Mouse (Mus musculus) monocyte, adult 5-6 weeks (primary cell): ENCODE results near the gene Eral1. TPM values are rescaled to one million over a fixed set of nuclear protein-coding genes. Genes with fewer than 3 reads are reported as not detected.

Experiments
- ATAC-seq: fragments of 153-309, 156-312 bp; replicated peaks from 2 replicates; pipeline ENCODE4 v1.8.0; 2017; ENCODE audit warnings: mild to moderate bottlenecking; ENCODE audit not compliant: low TSS enrichment, insufficient number of reproducible peaks, severe bottlenecking, poor library complexity, low FRiP score
- total RNA-seq: library from RNA; stranded (forward); fragments of 200-1000, 200-491, 200-594 nt; gene quantifications from 3 replicates; pipeline ENCODE4 v1.2.3, GENCODE M21; 2017

The Eral1 gene
- total RNA-seq, 1 experiment from 2014 or later: 7.1 TPM

DNA sequence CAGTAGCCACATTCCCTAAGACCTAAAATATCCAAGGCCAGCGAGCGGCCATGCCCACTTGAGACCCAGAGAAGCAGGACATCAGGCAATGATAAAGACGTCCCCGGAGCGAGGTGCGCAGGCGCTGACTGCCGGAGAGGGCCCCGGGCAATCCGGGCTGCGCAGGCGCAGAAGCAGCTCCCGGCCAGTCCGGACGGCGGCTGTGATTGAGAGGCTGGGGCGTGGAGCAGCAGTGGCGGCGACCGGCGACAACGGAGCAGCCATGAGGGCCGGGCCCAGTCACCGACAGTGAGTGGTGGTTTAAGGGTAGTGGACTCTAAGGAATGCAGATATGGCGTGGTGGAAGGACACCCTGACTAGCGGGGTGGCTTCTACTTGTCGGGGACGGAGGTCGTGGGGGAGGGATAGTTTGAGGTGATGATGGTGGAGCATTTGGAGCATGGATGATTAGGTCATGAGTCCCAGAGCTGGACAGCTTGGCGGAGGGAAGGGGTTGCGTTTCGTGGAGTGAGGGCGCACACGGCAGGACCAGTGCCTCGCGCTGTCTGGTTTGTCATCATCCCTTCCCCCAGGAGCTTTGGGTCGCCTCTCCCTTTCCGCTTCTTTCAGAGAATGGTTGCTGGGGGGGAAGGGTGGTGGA is 14.4 kb upstream of the Eral1 start, which contains the start of gene Fam222b:
Fam222b (plus strand) TSS at position 157 of the 640 bp plus-strand sequence.
- ATAC-seq: peak; percentile 94

DNA sequence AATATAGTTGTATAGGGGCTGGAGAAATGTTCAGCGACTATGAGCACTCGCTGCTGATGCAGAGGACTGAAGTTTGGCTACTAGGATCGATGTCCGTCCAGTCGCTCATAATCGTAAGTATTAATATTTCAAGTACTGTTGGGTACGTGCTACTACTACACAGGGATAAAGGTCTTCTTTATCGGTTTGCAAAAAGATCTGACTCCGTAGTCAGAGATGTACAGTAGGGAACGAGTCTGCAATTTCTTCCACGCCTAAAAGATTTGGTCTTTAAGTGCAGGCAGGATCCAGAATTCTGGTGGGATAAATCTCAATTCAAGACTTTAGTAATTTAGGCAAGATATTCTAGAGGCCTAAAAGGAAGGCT is 13.9 kb upstream of the Eral1 start:
- ATAC-seq: no peak

DNA sequence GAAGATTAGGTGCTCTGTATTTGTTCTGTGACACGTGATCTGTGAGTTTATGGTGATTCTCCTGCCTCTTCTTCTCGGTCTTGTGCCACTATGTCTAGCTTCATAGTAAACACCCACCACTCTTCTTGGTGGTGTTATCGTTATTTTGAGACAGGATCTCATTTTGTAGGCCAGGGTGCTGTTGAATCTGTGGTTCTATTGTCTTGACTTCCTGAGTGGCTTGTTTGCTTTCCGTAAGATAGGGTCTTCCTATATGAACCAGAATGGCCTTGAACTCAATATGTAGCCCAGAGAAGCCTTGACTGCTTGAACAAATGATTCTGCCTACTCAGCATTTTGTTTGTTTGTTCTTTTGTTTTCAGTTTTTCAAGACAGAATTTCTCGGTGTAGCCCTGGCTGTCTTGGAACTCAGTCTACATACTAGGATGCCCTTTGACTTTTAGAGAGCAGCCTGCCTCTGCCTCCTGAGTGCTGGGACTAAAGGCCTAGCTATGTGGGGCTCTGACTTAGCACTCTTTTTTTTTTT is 7.6 kb upstream of the Eral1 start:
- no peak for ATAC-seq

DNA sequence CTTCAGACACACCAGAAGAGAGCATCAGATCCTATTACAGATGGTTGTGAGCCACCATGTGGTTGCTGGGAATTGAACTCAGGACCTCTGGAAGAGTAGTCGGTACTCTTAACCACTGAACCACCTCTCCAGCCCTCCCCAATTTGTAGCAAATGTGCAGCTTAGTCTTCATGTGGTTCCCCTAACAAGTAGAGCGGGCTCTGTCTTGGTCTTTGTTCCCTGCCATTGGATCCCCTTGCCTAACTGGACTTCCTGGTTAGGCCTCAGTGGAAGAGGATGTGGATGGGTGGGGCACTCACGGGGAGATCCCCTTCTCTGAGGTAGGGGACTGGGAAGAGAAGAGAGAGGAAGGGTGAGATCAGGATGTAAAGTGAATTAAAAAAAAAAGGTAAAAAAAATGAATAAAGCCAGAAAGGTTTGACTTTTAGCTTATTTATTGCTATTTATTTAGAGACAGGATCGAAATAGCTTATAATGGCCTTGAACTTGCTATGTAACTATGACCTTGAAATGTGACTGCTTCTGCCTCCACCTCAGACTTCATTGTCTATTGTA is 6.8 kb upstream of the Eral1 start:
- ATAC-seq: peak; percentile 85

DNA sequence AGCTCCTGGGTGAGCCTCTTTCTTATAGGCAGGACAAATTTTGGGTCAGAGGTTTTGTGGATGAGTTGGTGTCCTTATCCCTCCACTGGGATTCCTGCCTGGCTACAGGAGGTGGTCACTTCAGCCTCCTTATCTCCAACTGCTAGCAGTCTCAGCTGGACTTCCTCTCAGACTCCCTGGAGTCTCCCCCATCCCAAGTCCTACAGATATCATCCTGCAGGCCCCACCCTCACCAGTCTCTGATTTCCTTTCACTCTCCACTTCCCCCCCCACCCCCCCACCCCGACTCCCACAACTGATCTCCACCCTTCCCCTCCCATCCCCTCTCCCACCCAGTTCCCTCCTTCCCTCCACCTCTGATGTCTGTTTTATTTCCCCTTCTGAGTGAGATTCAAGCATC is 3.4 kb upstream of the Eral1 start:
- ATAC-seq: no peak

DNA sequence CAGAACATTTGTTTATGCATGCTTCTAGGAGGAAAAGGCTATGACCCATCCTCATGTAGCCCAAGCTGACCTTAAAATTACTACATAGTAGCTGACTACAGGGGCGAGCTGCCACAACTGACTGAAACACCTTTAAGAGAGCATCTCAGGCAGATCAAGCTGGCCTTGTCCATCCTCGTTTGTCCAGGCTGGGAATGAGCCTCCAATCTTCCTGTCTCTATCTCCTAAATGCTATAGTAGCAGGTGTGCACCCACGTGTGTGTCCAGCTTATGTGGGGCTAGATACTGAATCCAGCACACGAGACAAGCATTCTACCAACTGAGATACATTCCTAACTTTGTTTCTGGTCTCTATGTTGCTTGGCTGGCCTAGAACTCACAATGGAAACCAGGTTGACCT is 5.5 kb downstream of the Eral1 start:
- ATAC-seq: no peak

DNA sequence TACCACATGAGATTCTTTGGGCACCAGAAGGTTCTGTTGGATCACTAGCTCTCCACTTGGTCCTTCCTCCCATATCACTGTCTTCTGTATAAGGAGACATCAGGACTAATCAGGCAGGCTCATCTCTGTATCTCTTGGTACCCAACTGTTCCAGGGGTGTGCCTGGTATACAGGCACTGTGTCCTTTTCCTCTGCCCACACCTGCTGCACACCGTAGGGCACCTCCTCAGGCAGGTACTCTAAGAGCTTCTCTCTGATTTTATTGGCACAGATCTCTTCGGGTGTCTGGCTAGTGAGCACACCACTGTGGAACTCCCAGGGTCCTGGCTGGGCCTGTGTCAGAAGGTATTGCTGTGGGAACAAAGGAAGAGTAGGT is 5.9 kb downstream of the Eral1 start:
- ATAC-seq: no peak

DNA sequence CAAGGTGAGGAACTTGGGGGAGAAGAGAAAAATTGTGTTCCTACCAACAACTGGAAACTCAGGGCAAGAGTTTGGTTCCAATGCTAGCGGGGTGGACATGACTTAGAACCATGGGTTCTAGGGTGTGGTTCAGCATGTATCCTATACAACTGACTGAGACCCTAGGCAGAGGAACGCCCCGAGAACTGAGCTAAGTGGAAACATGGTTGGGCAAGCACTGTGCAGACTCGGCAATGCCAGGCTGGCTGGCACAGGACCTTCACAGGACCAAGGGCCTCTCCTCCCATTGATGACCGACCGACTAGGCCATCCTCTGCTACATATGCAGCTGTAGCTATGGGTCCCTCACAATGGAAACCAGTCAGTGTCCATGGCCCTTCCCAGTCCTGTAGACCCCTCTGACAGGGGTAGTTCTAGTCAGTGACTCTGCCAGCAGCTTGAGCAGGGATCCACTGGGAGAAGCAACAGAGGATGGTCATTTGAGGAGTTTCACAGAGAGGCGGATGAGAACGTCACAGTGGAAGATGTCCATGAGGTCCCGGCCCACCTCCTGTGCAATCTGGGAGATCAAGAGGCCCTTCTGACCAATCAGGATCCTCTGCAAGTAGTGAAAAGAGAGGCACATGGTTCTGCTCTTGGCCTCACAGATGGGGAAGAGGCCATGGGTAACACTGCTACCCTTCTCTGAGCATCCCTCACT is 6.5 kb downstream of the Eral1 start:
- ATAC-seq: no peak

DNA sequence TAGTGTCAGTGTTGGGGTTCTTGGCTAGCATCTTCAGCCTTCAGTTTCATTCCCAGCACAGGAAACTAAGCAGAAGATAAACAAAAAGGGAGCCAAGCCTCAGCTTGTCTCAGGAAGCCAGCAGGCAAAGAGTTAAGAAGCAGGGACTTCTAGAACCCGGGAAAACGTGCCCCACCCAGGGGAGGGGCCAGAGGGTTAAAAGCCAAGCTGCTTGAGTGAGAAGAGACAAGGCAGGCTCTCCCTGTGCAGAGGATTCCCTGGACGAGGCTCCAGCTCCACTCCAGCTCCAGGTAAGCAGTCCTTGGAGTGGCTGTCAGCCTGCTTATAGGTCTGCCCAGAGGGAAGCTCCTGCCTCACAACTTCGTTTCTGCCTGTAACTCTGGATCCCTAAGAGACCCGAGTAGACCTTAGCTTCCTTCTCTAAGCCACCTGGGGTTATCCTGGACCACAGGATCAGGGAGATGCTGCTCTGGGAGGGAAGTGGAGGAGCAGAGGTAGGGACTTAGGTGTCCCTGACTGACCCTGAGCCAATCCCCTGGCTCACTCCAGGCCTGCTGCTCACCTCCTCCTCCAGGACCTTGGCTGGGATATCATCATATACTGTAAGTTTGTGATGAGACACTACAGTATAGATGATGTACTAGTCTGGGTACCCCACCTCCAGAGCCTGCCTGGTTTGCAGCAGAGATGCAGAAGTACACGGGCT is 7.6 kb downstream of the Eral1 start:
- no peak for ATAC-seq

DNA sequence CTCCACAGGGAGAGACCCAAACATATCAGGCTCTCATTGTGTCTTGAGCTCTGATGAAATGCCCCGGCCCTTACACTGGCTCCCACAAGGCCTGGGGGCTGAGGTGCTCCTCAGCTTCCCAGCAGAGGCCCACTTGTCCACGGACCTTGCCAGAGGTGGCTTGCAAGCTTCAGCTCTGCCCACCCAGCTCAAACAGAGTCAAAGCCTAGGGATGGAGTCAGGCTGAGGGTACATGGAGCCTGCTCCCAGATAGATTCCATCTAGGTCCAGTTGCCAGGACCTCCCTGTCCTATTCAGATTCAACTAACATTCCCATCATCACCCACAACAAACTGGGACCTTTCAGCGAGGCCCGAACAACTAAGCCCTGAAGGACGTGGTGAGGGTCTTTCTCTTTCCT is 8.2 kb downstream of the Eral1 start:
- no peak for ATAC-seq

DNA sequence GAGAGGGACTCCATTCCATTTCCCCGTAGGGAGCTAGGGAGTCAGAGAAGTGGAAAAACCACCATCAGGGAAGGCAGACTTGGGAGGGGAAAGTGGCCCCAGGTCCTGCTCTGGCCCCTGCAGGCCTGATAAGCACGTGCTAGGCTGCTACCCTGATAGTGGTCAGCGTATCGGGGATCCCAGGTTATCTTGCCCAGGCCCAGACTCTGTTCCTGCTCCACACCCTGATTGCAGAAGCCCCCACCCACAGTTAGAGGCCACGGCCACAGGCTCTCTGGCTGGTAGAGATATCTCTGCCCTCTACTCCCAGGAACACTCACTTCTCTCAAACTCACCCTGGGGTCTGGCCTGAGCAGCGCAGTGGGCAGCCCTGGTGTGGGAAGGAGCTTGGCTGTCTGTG is 10.5 kb downstream of the Eral1 start:
- ATAC-seq: no peak

DNA sequence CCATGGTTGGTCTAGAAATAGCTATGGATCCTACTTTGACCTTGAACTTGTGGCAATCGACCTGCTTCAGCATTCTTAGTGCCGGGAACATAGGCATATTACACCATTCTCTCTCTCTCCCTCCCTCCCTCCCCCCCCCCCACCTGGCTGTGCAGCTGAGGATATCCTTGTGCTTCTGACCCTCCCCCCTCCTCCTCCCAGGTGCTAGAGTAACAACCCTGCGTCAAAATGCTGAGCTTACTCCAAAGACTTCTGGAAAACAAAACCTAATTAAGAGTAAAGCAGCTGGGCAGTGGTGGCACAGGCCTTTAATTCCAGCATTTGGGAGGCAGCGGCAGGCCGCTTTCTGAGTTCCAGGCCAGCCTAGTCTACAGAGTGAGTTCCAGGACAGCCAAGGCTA is 11.1 kb downstream of the Eral1 start:
- ATAC-seq: no peak

DNA sequence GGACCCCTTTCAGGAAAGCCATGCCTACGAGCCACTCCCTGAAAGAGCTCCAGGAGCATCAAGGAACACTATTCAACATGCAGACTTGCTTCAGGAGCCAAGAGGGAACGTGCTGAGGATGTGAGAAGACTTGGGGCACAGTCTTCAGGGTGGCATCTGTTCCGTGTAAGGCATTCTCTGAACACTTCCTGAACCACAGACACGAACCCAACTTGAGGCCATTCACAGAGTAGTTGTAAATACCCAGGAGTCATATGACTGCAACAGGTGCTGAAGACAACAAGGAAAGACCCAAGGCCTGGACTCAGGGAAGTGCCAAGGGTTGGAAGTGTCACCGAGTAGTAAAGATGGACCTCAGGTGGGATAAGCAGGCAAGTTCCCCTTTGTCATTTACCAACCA is 12.6 kb downstream of the Eral1 start:
- ATAC-seq: no peak

DNA sequence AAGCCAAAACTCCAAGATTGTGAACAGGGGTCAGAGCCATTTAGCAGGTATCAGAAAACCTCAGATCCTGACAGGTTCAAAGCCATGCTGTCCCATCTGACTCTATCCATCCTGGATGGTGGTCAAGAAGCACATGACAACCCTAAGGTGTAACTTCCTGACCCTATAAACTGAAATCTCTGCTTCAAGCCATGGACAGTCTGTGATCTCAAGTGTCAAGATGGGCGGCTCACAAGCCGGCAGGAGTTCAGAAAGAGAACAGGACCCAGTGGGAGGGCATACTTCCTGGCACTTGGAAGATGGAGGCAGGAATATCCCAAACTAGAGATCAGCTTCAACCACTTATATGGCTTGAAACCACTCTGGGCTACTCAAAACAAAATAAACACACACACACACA is 13.5 kb downstream of the Eral1 start:
- ATAC-seq: no peak

DNA sequence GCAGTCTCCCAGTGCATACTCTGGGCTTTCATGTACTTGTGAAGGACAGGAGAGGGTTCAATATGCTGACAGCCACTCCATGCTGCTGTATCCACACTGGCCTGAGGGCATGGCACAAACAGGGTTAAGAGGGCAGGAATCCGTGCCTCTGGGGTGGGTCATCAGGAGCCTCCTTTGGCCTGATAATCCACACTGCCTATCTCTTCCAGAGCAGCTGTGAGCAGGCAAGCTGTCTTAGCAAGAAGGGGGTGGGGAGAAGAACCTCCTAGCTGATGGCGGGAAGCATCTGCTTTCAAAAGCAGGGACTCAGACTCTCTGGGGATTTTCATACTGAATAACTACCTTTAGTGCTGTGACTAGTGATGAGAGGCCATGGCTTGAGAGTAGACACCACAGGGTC is 14.3 kb downstream of the Eral1 start:
- no peak for ATAC-seq

DNA sequence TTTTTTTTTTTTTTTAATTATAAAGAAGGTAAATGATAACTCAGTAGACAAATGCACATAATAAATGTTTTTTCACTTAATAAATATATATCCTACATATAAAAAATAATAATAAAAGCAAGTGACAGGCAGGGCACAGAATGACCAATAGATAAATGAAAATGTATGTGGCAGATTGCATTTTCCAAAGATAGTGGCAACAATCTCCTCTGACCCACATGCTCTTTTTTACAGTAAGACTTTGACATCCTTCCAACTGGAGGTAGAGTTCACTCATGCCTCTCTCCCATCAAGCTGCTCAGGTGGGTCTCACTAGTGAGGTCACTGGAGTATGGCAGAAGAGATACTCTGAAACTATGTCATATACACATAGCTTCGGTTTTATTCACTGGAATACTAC is 17.6 kb downstream of the Eral1 start:
- ATAC-seq: no peak

DNA sequence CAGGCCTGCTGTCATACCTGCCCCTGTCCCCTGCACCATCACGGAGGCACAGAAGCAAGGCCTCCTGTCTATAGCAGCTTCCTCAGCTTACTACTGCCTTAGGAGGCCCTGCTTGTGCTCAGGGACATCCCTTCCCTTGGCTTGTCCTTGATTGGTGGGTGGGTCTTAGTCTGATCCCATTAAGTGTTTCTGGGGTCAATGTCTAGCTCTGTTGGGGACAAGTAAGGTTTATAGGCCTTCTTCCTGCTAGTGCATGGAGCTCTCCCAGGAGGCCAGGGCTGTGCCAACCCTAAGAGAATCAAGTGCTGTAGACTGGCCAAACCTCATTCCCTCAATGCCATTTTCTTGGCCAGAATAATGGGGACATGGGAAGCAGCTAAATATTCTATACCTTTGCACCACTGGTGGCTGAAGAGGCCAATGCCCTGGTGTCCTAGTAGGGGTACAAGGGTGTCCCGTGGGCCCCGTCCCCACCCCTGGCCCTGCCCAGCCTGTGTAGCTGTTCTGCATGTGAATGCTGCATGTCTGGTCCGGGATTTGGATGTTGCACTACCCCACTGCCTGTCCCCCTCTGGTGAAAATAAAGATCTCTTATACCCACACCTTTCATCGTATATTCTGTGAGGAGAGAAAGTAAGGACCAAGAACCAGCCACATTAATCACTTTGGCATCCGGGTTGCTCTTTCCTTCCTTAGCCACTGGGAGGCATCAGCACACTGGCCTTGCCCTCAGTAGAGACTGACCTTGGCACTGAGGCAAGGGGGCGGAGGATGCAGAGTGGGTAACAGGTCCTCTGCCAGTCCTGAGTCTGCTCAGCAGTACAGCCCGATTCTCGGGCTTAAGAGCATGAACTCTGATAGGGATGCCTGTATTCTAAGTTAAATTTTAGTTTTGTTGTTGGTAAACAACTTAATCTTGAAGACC is 20.1 kb downstream of the Eral1 start:
- ATAC-seq: peak; percentile 85

DNA sequence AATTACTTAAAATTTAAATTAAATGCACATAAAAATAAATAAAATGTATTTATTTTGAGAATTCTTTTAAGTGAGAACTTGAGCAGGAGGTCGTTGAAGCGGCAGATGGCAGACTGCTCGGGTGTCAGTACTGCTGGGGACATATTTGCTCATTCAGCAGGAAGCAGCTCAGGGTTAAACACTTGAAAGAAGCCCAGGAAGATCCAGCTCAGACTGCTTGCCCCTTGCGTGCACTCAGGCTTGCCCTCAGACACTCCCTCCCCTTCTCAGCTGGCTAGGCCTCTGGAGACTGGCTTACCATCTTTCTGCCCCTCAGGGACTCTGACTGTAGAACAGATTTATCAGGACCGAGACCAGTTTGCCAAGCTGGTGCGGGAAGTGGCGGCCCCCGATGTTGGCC is 23.2 kb downstream of the Eral1 start:
- no peak for ATAC-seq

DNA sequence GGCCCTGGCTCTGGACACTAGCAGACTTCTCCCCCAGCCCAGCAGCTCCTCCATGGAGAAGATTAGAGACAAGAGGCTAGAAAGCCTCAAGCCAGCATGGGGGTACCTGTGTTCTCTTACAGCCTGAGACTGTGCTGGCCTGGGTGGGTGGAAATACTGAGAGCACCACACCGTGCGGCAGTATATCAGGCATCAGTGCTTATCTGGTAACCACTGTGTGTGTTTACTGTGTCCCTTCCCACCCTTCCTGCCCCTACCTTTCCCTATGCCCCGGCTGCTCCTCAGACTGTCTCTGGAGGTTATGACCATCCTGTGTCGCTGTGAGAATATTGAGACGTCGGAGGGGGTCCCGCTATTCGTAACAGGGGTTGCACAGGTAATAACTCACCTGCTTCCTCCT is 27.1 kb downstream of the Eral1 start:
- no peak for ATAC-seq
